Mouse (Mus musculus): ENCODE data around the gene Hoxa2.

- TF ChIP-seq CTCF (IDR thresholded peaks at IDR 0.05; ENCODE audit: low read depth) (no peak), EP300 (IDR thresholded peaks at IDR 0.05; ENCODE audit: low read depth) (no peak)
These were observed 44.4 kb upstream of the Hoxa2 start for GRCm38 (mm10) chr6:52208868-52209684.

All from heart, postnatal 0 days (tissue).